Mouse (Mus musculus) midbrain, embryonic 14.5 days (tissue): ENCODE results near the gene Nrip1. TPM values are rescaled to one million over a fixed set of nuclear protein-coding genes. Genes with fewer than 3 reads are reported as not detected.

ENCODE experiments used
- ATAC-seq: fragments of 200-750 bp; cut with Nextera tagmentation; 2 replicates; pipeline ENCODE4 v1.8.0; 2017; ENCODE audit warnings: moderate number of reproducible peaks, moderate library complexity; ENCODE audit not compliant: low FRiP score, low TSS enrichment
- DNase-seq: peaks from one replicate; pipeline ENCODE4 v3.0.0-alpha.2; 2015
- H3K27ac ChIP-seq: fragments of 300-500 bp; sonication (generic); replicated peaks from 2 replicates; pipeline ENCODE4 v1.5.1; 2014; ENCODE audit warnings: mild to moderate bottlenecking, low read depth, low read length, moderate library complexity
- H3K27me3 ChIP-seq: fragments of 300-500 bp; sonication (generic); 2 replicates; pipeline ENCODE4 v1.6.1; 2014; ENCODE audit warnings: low read length, control low read depth, mixed read lengths; ENCODE audit not compliant: control insufficient read depth, insufficient read depth
- H3K36me3 ChIP-seq: fragments of 300-500 bp; sonication (generic); 2 replicates; pipeline ENCODE4 v1.6.1; 2014; ENCODE audit warnings: low read length, control low read depth; ENCODE audit not compliant: control insufficient read depth, insufficient read depth
- H3K4me1 ChIP-seq: fragments of 300-500 bp; sonication (generic); 2 replicates; pipeline ENCODE4 v1.6.1; 2014; ENCODE audit warnings: mild to moderate bottlenecking, antibody characterized with exemption, low read length, control low read depth; ENCODE audit not compliant: control insufficient read depth, insufficient read depth
- H3K4me2 ChIP-seq: fragments of 300-500 bp; sonication (generic); 2 replicates; pipeline ENCODE4 v1.6.1; 2014; ENCODE audit warnings: mild to moderate bottlenecking, low read length, moderate library complexity
- H3K4me3 ChIP-seq: fragments of 300-500 bp; sonication (generic); replicated peaks from 2 replicates; pipeline ENCODE4 v1.5.1; 2014; ENCODE audit warnings: low read depth, low read length
- H3K9ac ChIP-seq: fragments of 300-500 bp; sonication (generic); replicated peaks from 2 replicates; pipeline ENCODE4 v1.6.1; 2014; ENCODE audit warnings: mild to moderate bottlenecking, low read length, moderate library complexity
- H3K9me3 ChIP-seq: fragments of 300-500 bp; sonication (generic); 2 replicates; pipeline ENCODE4 v1.6.1; 2016; ENCODE audit warnings: low read length, control low read depth, mixed read lengths; ENCODE audit not compliant: control insufficient read depth
- WGBS: fragments of 180-500 bp; shearing (Covaris S2); extraction: QIAGEN DNeasy Blood & Tissue Kit; methylation state at CpG from one replicate; pipeline ENCODE4 v1.1.7; 2014; 5-methylcytosine and 5-hydroxymethylcytosine counted together
- polyA plus RNA-seq: library from polyadenylated mRNA; unstranded; fragments of >200 nt; fragmentation: Nextera tagmentation; extraction: Ambion mirVana; gene quantifications from 2 replicates; pipeline ENCODE4 v1.2.1, GENCODE M21; 2014

The Nrip1 gene
- polyA plus RNA-seq, 1 experiment from 2014 or later: 34.7 TPM

- ATAC-seq (no peak), DNase-seq (no peak)
- Histone ChIP-seq H3K4me2 (no peak overlapping the region), H3K27me3 (no peaks in the 10 kb centered on the region), H3K27ac (no peak overlapping the region), H3K9me3 (no peaks in the 10 kb centered on the region), H3K36me3 (no peaks in the 10 kb centered on the region), H3K4me1 (no peaks in the 10 kb centered on the region), H3K9ac (no peak overlapping the region), H3K4me3 (no peak overlapping the region)
- 83% methylated on average over 18 of the region's 18 CpGs for WGBS
Observed at GRCm38 (mm10) chr16:76358128-76358748, 15.4 kb downstream of the Nrip1 start.

GRCm38 (mm10) chr16:76357155-76357554 is 16.5 kb downstream of the Nrip1 start:
- DNase-seq (no peak), ATAC-seq (no peak)
- H3K4me1 ChIP-seq: no peaks in the 10 kb centered on the region
- H3K9me3 ChIP-seq: no peaks in the 10 kb centered on the region
- no peaks in the 10 kb centered on the region for H3K36me3 ChIP-seq
- H3K4me2 ChIP-seq: no peak overlapping the region
- WGBS: 95% methylated on average over 12 of the region's 12 CpGs
- H3K27me3 ChIP-seq: no peaks in the 10 kb centered on the region
- no peak overlapping the region for H3K4me3 ChIP-seq
- H3K27ac ChIP-seq: no peak overlapping the region
- no peak overlapping the region for H3K9ac ChIP-seq

GRCm38 (mm10) chr16:76355947-76356550 is 17.6 kb downstream of the Nrip1 start:
- 96% methylated on average over 14 of the region's 14 CpGs for WGBS
- DNase-seq: no peak
- ATAC-seq: no peak

GRCm38 (mm10) chr16:76355267-76355666 is 18.4 kb downstream of the Nrip1 start:
- DNase-seq: no peak
- 79% methylated on average over 5 of the region's 5 CpGs for WGBS
- no peak overlapping the region for H3K4me2 ChIP-seq

More at GRCm38 (mm10) chr16:76355947-76356550, 17.6 kb downstream of the Nrip1 start:
- Histone ChIP-seq H3K27me3 (no peaks in the 10 kb centered on the region), H3K4me3 (no peak overlapping the region), H3K4me2 (no peak overlapping the region), H3K9ac (no peak overlapping the region), H3K27ac (no peak overlapping the region), H3K36me3 (no peaks in the 10 kb centered on the region), H3K4me1 (no peaks in the 10 kb centered on the region), H3K9me3 (no peaks in the 10 kb centered on the region)

GRCm38 (mm10) chr16:76354841-76355240 is 18.8 kb downstream of the Nrip1 start:
- Histone ChIP-seq H3K9ac (no peak overlapping the region), H3K4me2 (no peak overlapping the region), H3K27ac (no peak overlapping the region), H3K27me3 (no peaks in the 10 kb centered on the region), H3K4me1 (no peaks in the 10 kb centered on the region), H3K9me3 (no peaks in the 10 kb centered on the region), H3K4me3 (no peak overlapping the region), H3K36me3 (no peaks in the 10 kb centered on the region)
- DNase-seq: no peak
- WGBS: 85% methylated on average over 3 of the region's 3 CpGs
- no peak for ATAC-seq

More at GRCm38 (mm10) chr16:76355267-76355666, 18.4 kb downstream of the Nrip1 start:
- Histone ChIP-seq H3K4me3 (no peak overlapping the region), H3K36me3 (no peaks in the 10 kb centered on the region), H3K27me3 (no peaks in the 10 kb centered on the region), H3K27ac (no peak overlapping the region), H3K9ac (no peak overlapping the region), H3K9me3 (no peaks in the 10 kb centered on the region), H3K4me1 (no peaks in the 10 kb centered on the region)
- no peak for ATAC-seq

- Histone ChIP-seq H3K27ac (no peak overlapping the region), H3K4me3 (no peak overlapping the region), H3K27me3 (no peaks in the 10 kb centered on the region), H3K36me3 (no peaks in the 10 kb centered on the region), H3K9ac (no peak overlapping the region), H3K4me2 (no peak overlapping the region), H3K4me1 (no peaks in the 10 kb centered on the region), H3K9me3 (no peaks in the 10 kb centered on the region)
- DNase-seq (no peak), ATAC-seq (no peak)
- 90% methylated on average over 7 of the region's 7 CpGs for WGBS
Observed at GRCm38 (mm10) chr16:76354289-76354688, 19.3 kb downstream of the Nrip1 start.

GRCm38 (mm10) chr16:76350922-76351321 is 22.7 kb downstream of the Nrip1 start:
- H3K9me3 ChIP-seq: no peaks in the 10 kb centered on the region
- no peak overlapping the region for H3K27ac ChIP-seq
- no peaks in the 10 kb centered on the region for H3K27me3 ChIP-seq
- H3K4me3 ChIP-seq: no peak overlapping the region
- ATAC-seq (no peak), DNase-seq (no peak)
- no peaks in the 10 kb centered on the region for H3K4me1 ChIP-seq
- no peaks in the 10 kb centered on the region for H3K36me3 ChIP-seq
- no peak overlapping the region for H3K9ac ChIP-seq
- H3K4me2 ChIP-seq: no peak overlapping the region
- WGBS: 77% methylated on average over 8 of the region's 8 CpGs

GRCm38 (mm10) chr16:76349053-76349452 is 24.6 kb downstream of the Nrip1 start:
- H3K27me3 ChIP-seq: no peaks in the 10 kb centered on the region
- no peak for DNase-seq
- H3K4me1 ChIP-seq: no peaks in the 10 kb centered on the region
- ATAC-seq: no peak
- H3K9me3 ChIP-seq: peaks cover 6% of the 10 kb centered on the region; the same call in 1 of the 2 replicates
- H3K27ac ChIP-seq: no peak overlapping the region
- H3K4me2 ChIP-seq: no peak overlapping the region
- H3K4me3 ChIP-seq: no peak overlapping the region
- no peak overlapping the region for H3K9ac ChIP-seq
- WGBS: 84% methylated on average over 11 of the region's 11 CpGs
- no peaks in the 10 kb centered on the region for H3K36me3 ChIP-seq
